Mouse (Mus musculus) lung, embryonic 16.5 days (tissue): ENCODE results near the gene Atp5l. TPM values are rescaled to one million over a fixed set of nuclear protein-coding genes. Genes with fewer than 3 reads are reported as not detected.
A peak's percentile ranks its signal among the peaks of the same experiment; 100 is the strongest.
"Not testable (repeated sequence)": the region's sequence is repeated elsewhere in the genome, so short reads cannot be mapped to it uniquely, and the experiment has no call there.

Experiments used
- ATAC-seq: fragments of 200-750 bp; cut with Nextera tagmentation; 2 replicates; pipeline ENCODE4 v1.8.0; 2017; ENCODE audit warnings: low read depth, mild to moderate bottlenecking, moderate library complexity
- H3K27ac ChIP-seq: fragments of 300-500 bp; sonication (generic); 2 replicates; pipeline ENCODE4 v1.5.1; 2014; ENCODE audit warnings: mild to moderate bottlenecking, control low read depth, low read length
- H3K27me3 ChIP-seq: fragments of 300-500 bp; sonication (generic); 2 replicates; pipeline ENCODE4 v1.6.1; 2014; ENCODE audit warnings: low read depth, low read length, mixed read lengths; ENCODE audit not compliant: control insufficient read depth, insufficient read depth
- H3K36me3 ChIP-seq: fragments of 300-500 bp; sonication (generic); 2 replicates; pipeline ENCODE4 v1.6.1; 2014; ENCODE audit warnings: low read length; ENCODE audit not compliant: control insufficient read depth, insufficient read depth
- H3K4me1 ChIP-seq: fragments of 300-500 bp; sonication (generic); replicated peaks from 2 replicates; pipeline ENCODE4 v1.6.1; 2014; ENCODE audit warnings: low read length, mixed read lengths; ENCODE audit not compliant: control insufficient read depth, insufficient read depth
- H3K4me2 ChIP-seq: fragments of 300-500 bp; sonication (generic); 2 replicates; pipeline ENCODE4 v1.6.1; 2014; ENCODE audit warnings: low read depth, low read length, control low read depth
- H3K4me3 ChIP-seq: fragments of 300-500 bp; sonication (generic); 2 replicates; pipeline ENCODE4 v1.5.1; 2014; ENCODE audit warnings: mild to moderate bottlenecking, low read length, control low read depth
- H3K9ac ChIP-seq: fragments of 300-500 bp; sonication (generic); 2 replicates; pipeline ENCODE4 v1.6.1; 2014; ENCODE audit warnings: low read length, control low read depth
- H3K9me3 ChIP-seq: fragments of 300-500 bp; sonication (generic); 2 replicates; pipeline ENCODE4 v1.6.1; 2016; ENCODE audit warnings: low read length; ENCODE audit not compliant: control insufficient read depth
- WGBS: fragments of 180-500 bp; shearing (Covaris S2); extraction: QIAGEN DNeasy Blood & Tissue Kit; methylation state at CpG from one replicate; pipeline ENCODE4 v1.1.7; 2014; 5-methylcytosine and 5-hydroxymethylcytosine counted together
- polyA plus RNA-seq: library from polyadenylated mRNA; unstranded; fragments of >200 nt; fragmentation: Nextera tagmentation; extraction: Ambion mirVana; gene quantifications from 2 replicates; pipeline ENCODE4 v1.2.1, GENCODE M21; 2015

Gene Atp5l
- polyA plus RNA-seq = 641 and 656 TPM in 2 replicates

GRCm38 (mm10) chr9:44920374-44921122 is at the start of gene Atp5l:
Gene Atp5l (minus strand): TSS chr9:44920742.
- peak within 1 kb of the TSS; percentile 80 for H3K4me2 ChIP-seq
- WGBS = under 1% methylated on average over 48 of the region's 48 CpGs
- H3K27me3 ChIP-seq = no peaks in the 10 kb centered on the region
- H3K36me3 ChIP-seq = no peaks in the 10 kb centered on the region
- H3K9ac ChIP-seq = peak within 1 kb of the TSS; percentile 90
- H3K27ac ChIP-seq = peak within 1 kb of the TSS; percentile 91
- H3K4me1 ChIP-seq = peaks cover 5% of the 10 kb centered on the region
- no peaks in the 10 kb centered on the region for H3K9me3 ChIP-seq
- peak within 1 kb of the TSS; percentile 87 for H3K4me3 ChIP-seq
- ATAC-seq = peak; percentile 93

DNA sequence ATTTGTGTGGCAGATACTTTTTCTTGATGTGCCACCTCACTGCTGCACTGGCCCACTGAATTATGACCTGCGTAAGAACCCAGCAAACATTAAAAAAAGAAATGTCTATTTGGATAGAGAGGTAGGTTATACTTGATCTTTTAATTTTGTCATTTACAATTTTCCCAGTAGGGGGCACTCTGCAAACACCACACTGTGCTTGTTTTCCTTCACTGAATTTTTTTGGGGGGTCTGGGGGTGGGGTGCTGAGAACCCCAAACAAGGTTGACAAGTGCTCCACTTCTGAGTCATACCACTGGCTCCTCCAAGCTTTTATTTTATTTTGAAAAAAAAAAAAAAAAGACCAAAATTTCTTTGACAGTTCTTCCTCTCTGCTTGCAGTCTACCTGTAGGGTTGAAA is 48.9 kb upstream of the Atp5l start:
- H3K4me2 ChIP-seq = no peak overlapping the region
- no peak for ATAC-seq
- peaks cover 9% of the 10 kb centered on the region for H3K4me1 ChIP-seq
- H3K4me3 ChIP-seq = no peak overlapping the region
- no peaks in the 10 kb centered on the region for H3K27me3 ChIP-seq
- WGBS = 50% methylated on average over 1 of the region's 1 CpGs
- H3K9ac ChIP-seq = no peak overlapping the region
- no peak overlapping the region for H3K27ac ChIP-seq
- no peaks in the 10 kb centered on the region for H3K36me3 ChIP-seq
- H3K9me3 ChIP-seq = no peaks in the 10 kb centered on the region

DNA sequence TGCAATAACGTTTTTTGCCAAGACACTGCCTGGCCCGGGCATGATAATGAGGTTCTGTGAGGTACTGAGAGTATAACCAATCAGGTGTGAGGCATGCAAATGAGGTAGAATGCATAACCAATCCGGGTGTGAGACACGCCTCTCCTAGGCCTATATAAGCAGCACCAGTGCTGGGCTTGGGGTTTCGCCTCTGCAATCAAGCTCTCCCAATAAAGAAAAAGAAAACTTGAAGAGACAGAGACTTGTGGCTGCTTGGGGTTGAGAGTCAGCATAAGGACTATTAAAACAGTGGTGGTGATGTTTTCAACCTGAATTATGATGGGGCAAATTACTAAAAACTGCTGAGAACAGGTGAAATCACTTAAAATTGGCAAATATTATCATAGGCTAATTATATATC is 47.2 kb upstream of the Atp5l start:
- not testable (repeated sequence) for ATAC-seq, H3K27ac ChIP-seq, H3K9me3 ChIP-seq, H3K9ac ChIP-seq, H3K27me3 ChIP-seq, H3K4me2 ChIP-seq, H3K36me3 ChIP-seq, H3K4me3 ChIP-seq
- H3K4me1 ChIP-seq = peaks cover 13% of the 10 kb centered on the region
- 77% methylated on average over 5 of the region's 5 CpGs for WGBS

- Histone ChIP-seq H3K27me3 (no peaks in the 10 kb centered on the region), H3K9ac (no peak overlapping the region), H3K4me3 (no peak overlapping the region), H3K9me3 (no peaks in the 10 kb centered on the region), H3K4me2 (no peak overlapping the region), H3K27ac (no peak overlapping the region), H3K36me3 (no peaks in the 10 kb centered on the region; the same call in 1 of the 2 replicates), H3K4me1 (peaks cover 13% of the 10 kb centered on the region)
- 22% methylated on average over 3 of the region's 3 CpGs for WGBS
- no peak for ATAC-seq
Measured at GRCm38 (mm10) chr9:44966815-44967242, 46.3 kb upstream of the Atp5l start.

DNA sequence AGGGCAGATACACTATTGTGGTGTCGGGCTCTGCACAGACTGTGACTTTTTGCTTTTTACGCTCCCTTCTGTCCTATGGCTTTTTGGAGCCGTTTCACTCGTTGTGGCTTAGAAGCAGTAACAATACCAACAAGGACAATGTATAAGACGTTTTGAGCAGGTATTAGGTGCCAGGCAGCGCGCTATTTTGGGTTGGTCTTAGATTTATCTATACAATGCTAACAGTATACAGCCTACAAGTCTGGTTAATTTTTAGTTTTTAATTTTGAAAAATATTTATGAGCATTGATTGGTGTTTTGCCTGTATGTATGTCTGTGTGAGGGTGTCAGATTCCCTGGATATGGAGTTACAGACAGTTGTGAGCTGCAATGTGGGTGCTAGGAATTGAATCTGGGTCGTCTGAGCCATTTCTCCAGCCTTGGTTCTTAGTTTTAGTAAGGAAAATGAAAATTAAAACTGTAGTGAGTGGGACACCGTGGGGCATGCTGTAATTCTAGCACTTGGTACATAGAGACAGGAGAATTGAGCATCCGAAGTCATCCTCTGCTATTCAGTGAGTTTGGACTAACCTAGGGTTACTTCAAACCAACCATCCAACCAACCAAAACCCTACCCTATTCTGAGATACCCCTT is 45.4 kb upstream of the Atp5l start:
- Histone ChIP-seq H3K27me3 (no peaks in the 10 kb centered on the region), H3K4me1 (peaks cover 13% of the 10 kb centered on the region), H3K36me3 (no peaks in the 10 kb centered on the region; the same call in none of the 2 replicates), H3K27ac (peak overlapping the region; percentile 42; the same call in 1 of the 2 replicates), H3K9ac (peak overlapping the region; percentile 59), H3K4me2 (peak overlapping the region; percentile 91), H3K9me3 (no peaks in the 10 kb centered on the region), H3K4me3 (peak overlapping the region; percentile 94)
- 12% methylated on average over 10 of the region's 10 CpGs for WGBS
- ATAC-seq = no peak

- Histone ChIP-seq H3K36me3 (no peaks in the 10 kb centered on the region; the same call in none of the 2 replicates), H3K4me1 (peaks cover 13% of the 10 kb centered on the region), H3K27me3 (no peaks in the 10 kb centered on the region), H3K27ac (peak within 1 kb of the TSS; percentile 42; the same call in 1 of the 2 replicates), H3K9ac (peak within 1 kb of the TSS; percentile 88), H3K9me3 (no peaks in the 10 kb centered on the region), H3K4me2 (peak within 1 kb of the TSS; percentile 91), H3K4me3 (peak within 1 kb of the TSS; percentile 94)
- under 1% methylated on average over 39 of the region's 39 CpGs for WGBS
- ATAC-seq = peak; percentile 98
Measured at GRCm38 (mm10) chr9:44965126-44965832, 44.7 kb upstream of the Atp5l start, which contains the start of gene Ube4a. Gene Ube4a (minus strand): TSS chr9:44965600.

DNA sequence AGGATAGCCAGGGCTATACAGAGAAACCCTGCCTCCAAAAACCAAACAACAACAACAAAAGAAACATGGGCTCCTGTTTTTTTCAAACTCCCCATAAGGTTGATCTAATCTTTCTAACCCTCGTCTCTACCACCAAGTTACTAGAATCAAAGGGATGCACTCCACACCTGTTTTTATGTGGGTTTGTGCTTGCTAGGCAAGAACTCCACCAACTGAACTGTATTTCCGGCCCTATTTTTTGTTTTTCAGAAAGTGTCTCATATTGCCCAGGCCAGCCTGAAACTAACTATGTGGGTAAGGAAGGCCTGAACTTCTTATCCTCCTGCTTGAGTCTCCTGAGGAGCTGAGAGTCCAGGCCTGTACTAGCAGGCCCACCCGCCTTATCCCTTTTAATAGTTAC is 33.9 kb upstream of the Atp5l start:
- 84% methylated on average over 3 of the region's 3 CpGs for WGBS
- Histone ChIP-seq H3K9me3 (no peaks in the 10 kb centered on the region), H3K27ac (no peak overlapping the region), H3K9ac (no peak overlapping the region), H3K4me2 (no peak overlapping the region), H3K36me3 (peaks cover 50% of the 10 kb centered on the region), H3K4me3 (no peak overlapping the region), H3K27me3 (no peaks in the 10 kb centered on the region), H3K4me1 (no peaks in the 10 kb centered on the region)
- ATAC-seq = no peak

- Histone ChIP-seq H3K4me1 (no peaks in the 10 kb centered on the region), H3K9me3 (no peaks in the 10 kb centered on the region), H3K36me3 (peaks cover 49% of the 10 kb centered on the region), H3K4me2 (no peak overlapping the region), H3K27ac (no peak overlapping the region), H3K4me3 (no peak overlapping the region), H3K9ac (no peak overlapping the region), H3K27me3 (no peaks in the 10 kb centered on the region)
- ATAC-seq = no peak
- WGBS = 90% methylated on average over 5 of the region's 5 CpGs
Measured at GRCm38 (mm10) chr9:44947836-44948235, 27.3 kb upstream of the Atp5l start.

DNA sequence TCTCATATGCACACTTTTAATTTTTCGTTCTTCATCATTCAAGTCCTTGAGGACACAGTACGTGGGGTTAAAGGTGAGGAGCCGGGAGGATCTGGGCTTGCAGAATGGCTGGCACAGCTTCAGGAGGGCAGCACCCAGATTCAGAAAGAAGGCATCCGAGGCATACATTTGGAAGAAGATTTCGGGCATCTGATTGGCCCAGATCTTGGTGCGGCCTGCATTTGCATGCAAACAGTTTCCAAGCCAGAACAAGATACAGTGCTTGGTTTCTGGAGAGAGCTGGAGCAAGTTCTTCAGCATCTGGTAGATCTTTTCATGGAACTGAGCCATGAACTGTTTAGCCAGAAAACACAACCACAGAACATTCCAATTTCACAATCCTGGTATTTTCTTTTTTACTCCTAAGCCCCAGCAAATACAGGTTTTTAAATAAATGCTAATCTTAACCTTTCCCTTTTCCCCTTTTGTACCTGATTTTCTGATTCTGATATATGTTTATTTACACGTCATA is 25.7 kb upstream of the Atp5l start:
- Histone ChIP-seq H3K4me2 (no peak overlapping the region), H3K36me3 (peaks cover 48% of the 10 kb centered on the region), H3K27me3 (no peaks in the 10 kb centered on the region), H3K4me3 (no peak overlapping the region), H3K4me1 (no peaks in the 10 kb centered on the region), H3K9me3 (no peaks in the 10 kb centered on the region), H3K9ac (no peak overlapping the region), H3K27ac (no peak overlapping the region)
- 88% methylated on average over 7 of the region's 7 CpGs for WGBS
- ATAC-seq = no peak
